Mouse (Mus musculus) kidney, embryonic 15.5 days (tissue): ENCODE results near the gene Ndufb8. TPM values are rescaled to one million over a fixed set of nuclear protein-coding genes. Genes with fewer than 3 reads are reported as not detected.
A peak's percentile ranks its signal among the peaks of the same experiment; 100 is the strongest.

Experiments
- ATAC-seq: fragments of 200-750 bp; cut with Nextera tagmentation; replicated peaks from 2 replicates; pipeline ENCODE4 v1.8.0; 2017; ENCODE audit warnings: moderate TSS enrichment; ENCODE audit not compliant: low FRiP score
- H3K27ac ChIP-seq: fragments of 300-500 bp; sonication (generic); 2 replicates; pipeline ENCODE4 v1.5.1; 2015; ENCODE audit warnings: mild to moderate bottlenecking, inconsistent platforms
- H3K27me3 ChIP-seq: fragments of 300-500 bp; sonication (generic); 2 replicates; pipeline ENCODE4 v1.6.1; 2015; ENCODE audit warnings: inconsistent platforms
- H3K36me3 ChIP-seq: fragments of 300-500 bp; sonication (generic); 2 replicates; pipeline ENCODE4 v1.6.1; 2015; ENCODE audit warnings: inconsistent platforms
- H3K4me1 ChIP-seq: fragments of 300-500 bp; sonication (generic); 2 replicates; pipeline ENCODE4 v1.6.1; 2015; ENCODE audit warnings: inconsistent platforms
- H3K4me2 ChIP-seq: fragments of 300-500 bp; sonication (generic); 2 replicates; pipeline ENCODE4 v1.6.1; 2015; ENCODE audit warnings: moderate library complexity, mild to moderate bottlenecking, inconsistent platforms
- H3K4me3 ChIP-seq: fragments of 300-500 bp; sonication (generic); replicated peaks from 2 replicates; pipeline ENCODE4 v1.5.1; 2015; ENCODE audit warnings: mild to moderate bottlenecking, inconsistent platforms
- H3K9ac ChIP-seq: fragments of 300-500 bp; sonication (generic); 2 replicates; pipeline ENCODE4 v1.6.1; 2015; ENCODE audit warnings: mild to moderate bottlenecking, inconsistent platforms
- H3K9me3 ChIP-seq: fragments of 300-500 bp; sonication (generic); replicated peaks from 2 replicates; pipeline ENCODE4 v1.6.1; 2016; ENCODE audit warnings: inconsistent platforms
- WGBS: fragments of 180-500 bp; shearing (Covaris S2); methylation state at CpG from one replicate; pipeline ENCODE4 v1.1.7; 2015; ENCODE audit warnings: mixed read lengths; 5-methylcytosine and 5-hydroxymethylcytosine counted together
- polyA plus RNA-seq: library from polyadenylated mRNA; unstranded; fragments of >200 nt; fragmentation: Nextera tagmentation; extraction: Ambion mirVana; gene quantifications from 2 replicates; pipeline ENCODE4 v1.2.1, GENCODE M21; 2015

The Ndufb8 gene
- polyA plus RNA-seq, 1 experiment from 2014 or later: 599 TPM

DNA sequence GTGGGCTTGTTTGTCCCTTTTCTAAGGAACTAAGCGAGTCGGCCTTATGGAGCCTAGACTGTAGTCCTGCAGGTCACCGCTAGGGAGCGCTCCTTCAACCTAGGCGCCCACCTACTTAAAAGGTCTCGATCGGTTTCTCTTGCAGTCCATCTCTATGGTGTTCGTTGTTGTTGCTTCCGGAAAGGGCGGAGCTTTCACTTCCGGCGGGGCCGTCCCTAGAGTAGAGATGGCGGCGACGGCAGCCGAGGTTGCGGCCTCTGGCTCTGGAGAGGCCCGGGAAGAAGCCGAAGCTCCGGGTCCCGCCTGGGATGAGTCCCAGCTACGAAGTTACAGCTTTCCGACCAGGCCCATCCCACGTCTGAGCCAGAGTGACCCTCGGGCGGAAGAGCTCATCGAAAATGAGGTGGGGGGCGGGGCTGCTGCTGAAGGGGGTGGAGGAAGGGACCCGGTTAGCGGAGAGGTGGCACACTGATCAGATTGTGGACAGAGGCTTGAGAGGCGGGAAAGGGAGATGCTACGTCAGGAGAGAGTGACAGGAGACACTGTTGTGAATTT is 7.5 kb upstream of the Ndufb8 start, which contains the start of gene Hif1an:
Gene Hif1an, plus strand, starts transcription at position 199 of the 555 bp plus-strand sequence.
- Histone ChIP-seq H3K9me3 (no peaks in the 10 kb centered on the region), H3K27ac (peak within 1 kb of the TSS; percentile 87), H3K4me3 (peak within 1 kb of the TSS; percentile 86), H3K9ac (peak within 1 kb of the TSS; percentile 76), H3K4me1 (peaks cover 16% of the 10 kb centered on the region), H3K4me2 (peak within 1 kb of the TSS; percentile 79), H3K36me3 (peaks cover 35% of the 10 kb centered on the region), H3K27me3 (0 out of 2 replicates have a peak, but pooled peaks cover 13% of the 10 kb centered on the region)
- under 1% methylated on average over 33 of the region's 33 CpGs for WGBS
- peak; percentile 97 for ATAC-seq

- peak; percentile 12; the same call in 1 of the 2 replicates for ATAC-seq
- peak overlapping the region; percentile 71 for H3K27ac ChIP-seq
Observed at GRCm38 (mm10) chr19:44554490-44554860, 765 bp downstream of the Ndufb8 start.

GRCm38 (mm10) chr19:44553286-44553685 is 2.0 kb downstream of the Ndufb8 start:
- 86% methylated on average over 4 of the region's 4 CpGs for WGBS
- no peak overlapping the region for H3K27ac ChIP-seq
- H3K9ac ChIP-seq: no peak overlapping the region
- ATAC-seq: no peak
- H3K4me3 ChIP-seq: peak overlapping the region; percentile 87; the same call in 1 of the 2 replicates
- peaks cover 25% of the 10 kb centered on the region for H3K4me1 ChIP-seq
- H3K36me3 ChIP-seq: peaks cover 53% of the 10 kb centered on the region
- H3K4me2 ChIP-seq: peak overlapping the region; percentile 87
- no peaks in the 10 kb centered on the region for H3K9me3 ChIP-seq
- H3K27me3 ChIP-seq: 0 out of 2 replicates have a peak, but pooled peaks cover 7% of the 10 kb centered on the region

More at GRCm38 (mm10) chr19:44554490-44554860, 765 bp downstream of the Ndufb8 start:
- H3K9me3 ChIP-seq: no peaks in the 10 kb centered on the region
- 2% methylated on average over 8 of the region's 8 CpGs for WGBS
- peak overlapping the region; percentile 87 for H3K4me3 ChIP-seq
- H3K9ac ChIP-seq: peak overlapping the region; percentile 88
- H3K4me2 ChIP-seq: peak overlapping the region; percentile 87
- peaks cover 42% of the 10 kb centered on the region for H3K36me3 ChIP-seq
- H3K4me1 ChIP-seq: peaks cover 25% of the 10 kb centered on the region
- 0 out of 2 replicates have a peak, but pooled peaks cover 15% of the 10 kb centered on the region for H3K27me3 ChIP-seq

DNA sequence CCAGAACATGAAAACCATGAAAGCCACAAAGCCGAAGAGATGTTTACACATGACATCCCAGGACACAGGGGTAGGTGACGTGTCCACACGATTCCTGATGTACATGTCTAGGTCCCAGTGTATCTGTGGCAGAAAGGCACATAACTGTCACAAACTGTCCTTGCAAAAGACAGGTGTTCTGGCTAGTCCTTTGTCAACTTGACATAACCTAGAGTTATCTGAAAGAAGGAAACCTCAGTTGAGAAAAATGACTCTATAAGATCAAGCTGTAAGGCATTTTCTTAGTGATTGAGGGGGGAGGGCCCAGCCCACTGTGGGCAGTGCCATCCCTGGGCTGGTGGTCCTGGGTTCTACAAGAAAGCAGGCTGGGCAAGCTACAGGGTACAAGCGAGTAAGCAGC is 2.5 kb downstream of the Ndufb8 start, which contains the start of gene Gm20538:
Gene Gm20538, minus strand, starts transcription at position 101 of the 400 bp plus-strand sequence.
- Histone ChIP-seq H3K9ac (no peak within 1 kb of the TSS), H3K27me3 (0 out of 2 replicates have a peak, but pooled peaks cover 1% of the 10 kb centered on the region), H3K4me1 (peaks cover 25% of the 10 kb centered on the region), H3K4me2 (peak within 1 kb of the TSS; percentile 87), H3K9me3 (no peaks in the 10 kb centered on the region), H3K36me3 (peaks cover 59% of the 10 kb centered on the region), H3K4me3 (peak within 1 kb of the TSS; percentile 87; the same call in 1 of the 2 replicates), H3K27ac (no peak within 1 kb of the TSS)
- 94% methylated on average over 4 of the region's 4 CpGs for WGBS
- no peak for ATAC-seq

DNA sequence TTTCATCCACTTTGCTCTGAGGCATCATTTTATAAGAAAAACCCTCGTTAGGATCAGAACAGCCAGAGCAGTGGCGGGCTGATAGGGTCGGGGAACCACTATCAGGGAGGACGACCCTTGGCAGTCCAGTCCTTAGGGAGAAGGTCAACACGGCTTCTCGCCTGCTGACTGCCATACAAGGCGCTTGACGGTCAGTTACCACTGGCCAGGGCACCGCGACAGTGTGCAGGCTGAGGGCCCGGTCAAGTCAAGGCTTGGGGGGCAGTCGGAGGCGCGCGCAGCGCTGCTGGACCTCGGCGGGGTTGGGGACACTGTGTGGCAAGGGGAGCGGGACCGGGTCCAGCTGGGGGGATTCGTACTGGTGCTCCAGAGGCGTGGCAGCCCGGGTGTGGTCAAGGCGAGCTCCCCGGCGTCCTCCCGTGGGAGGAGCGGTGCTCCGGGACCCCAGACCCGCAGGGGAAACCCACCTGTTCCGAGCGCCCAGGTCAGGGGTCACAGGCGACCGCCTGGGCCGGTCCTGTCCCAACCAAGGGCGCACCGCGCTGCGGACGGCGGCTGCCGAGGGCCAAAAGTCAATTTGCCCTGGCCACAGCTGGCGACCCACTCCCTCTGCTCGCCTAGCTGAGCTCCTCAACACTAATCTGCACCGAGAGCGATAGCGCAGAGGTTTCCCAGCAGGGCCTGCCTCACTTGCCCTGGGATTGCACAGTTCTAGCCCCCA is 9.8 kb downstream of the Ndufb8 start, which contains the start of gene Sec31b:
Gene Sec31b, minus strand, starts transcription at position 544 of the 721 bp plus-strand sequence.
- no peak within 1 kb of the TSS for H3K27ac ChIP-seq
- H3K36me3 ChIP-seq: peaks cover 30% of the 10 kb centered on the region
- peak; percentile 66 for ATAC-seq
- peak within 1 kb of the TSS; percentile 54 for H3K9ac ChIP-seq
- H3K27me3 ChIP-seq: peaks cover 20% of the 10 kb centered on the region
- H3K9me3 ChIP-seq: peaks cover 7% of the 10 kb centered on the region; the same call in 1 of the 2 replicates
- H3K4me3 ChIP-seq: peak within 1 kb of the TSS; percentile 57
- H3K4me1 ChIP-seq: peaks cover 13% of the 10 kb centered on the region
- H3K4me2 ChIP-seq: peak within 1 kb of the TSS; percentile 91
- under 1% methylated on average over 47 of the region's 47 CpGs for WGBS

- Histone ChIP-seq H3K27me3 (peaks cover 20% of the 10 kb centered on the region), H3K4me1 (peaks cover 8% of the 10 kb centered on the region), H3K4me3 (peak overlapping the region; percentile 57), H3K36me3 (peaks cover 23% of the 10 kb centered on the region), H3K9ac (no peak overlapping the region), H3K27ac (no peak overlapping the region), H3K4me2 (peak overlapping the region; percentile 91), H3K9me3 (peaks cover 11% of the 10 kb centered on the region; the same call in 1 of the 2 replicates)
- 2% methylated on average over 13 of the region's 13 CpGs for WGBS
- ATAC-seq: no peak
Observed at GRCm38 (mm10) chr19:44544775-44545174, 10.5 kb downstream of the Ndufb8 start.

GRCm38 (mm10) chr19:44544372-44544771 is 10.9 kb downstream of the Ndufb8 start:
- H3K27me3 ChIP-seq: peaks cover 20% of the 10 kb centered on the region
- ATAC-seq: no peak
- no peak overlapping the region for H3K4me3 ChIP-seq
- peaks cover 19% of the 10 kb centered on the region for H3K36me3 ChIP-seq
- H3K4me1 ChIP-seq: peaks cover 8% of the 10 kb centered on the region
- WGBS: 70% methylated on average over 10 of the region's 10 CpGs
- H3K9me3 ChIP-seq: peaks cover 11% of the 10 kb centered on the region; the same call in 1 of the 2 replicates
- no peak overlapping the region for H3K27ac ChIP-seq
- H3K4me2 ChIP-seq: 0 out of 2 replicates have a peak overlapping the region, but pooled peaks have one; percentile 91
- H3K9ac ChIP-seq: no peak overlapping the region

- H3K4me3 ChIP-seq: no peak overlapping the region
Observed at GRCm38 (mm10) chr19:44542694-44543178, 12.5 kb downstream of the Ndufb8 start.

DNA sequence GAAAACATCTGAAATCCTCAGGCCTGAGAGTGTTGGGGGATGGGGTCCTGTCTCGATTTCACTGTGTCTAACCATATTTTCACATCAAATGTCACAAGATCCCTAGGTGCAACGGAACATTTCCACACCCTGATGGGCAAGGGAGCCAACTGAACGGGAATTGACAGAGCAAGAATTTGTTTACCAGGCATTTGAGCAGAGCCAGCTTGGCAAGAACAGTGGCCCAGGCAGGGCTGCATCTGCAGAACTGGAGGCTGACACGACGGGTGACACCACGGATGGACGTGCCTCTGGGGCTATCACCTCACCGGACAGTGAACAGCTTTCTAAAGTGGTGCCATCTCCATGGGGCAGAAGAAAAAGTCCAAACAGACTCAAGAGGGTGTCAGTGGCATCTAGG is 17.8 kb downstream of the Ndufb8 start:
- WGBS: 69% methylated on average over 8 of the region's 8 CpGs
- H3K9me3 ChIP-seq: peaks cover 11% of the 10 kb centered on the region; the same call in 1 of the 2 replicates
- H3K9ac ChIP-seq: no peak overlapping the region

More at GRCm38 (mm10) chr19:44542694-44543178, 12.5 kb downstream of the Ndufb8 start:
- Histone ChIP-seq H3K9ac (no peak overlapping the region), H3K27ac (no peak overlapping the region), H3K36me3 (peaks cover 2% of the 10 kb centered on the region), H3K4me1 (peaks cover 8% of the 10 kb centered on the region), H3K4me2 (no peak overlapping the region), H3K9me3 (peaks cover 11% of the 10 kb centered on the region; the same call in 1 of the 2 replicates), H3K27me3 (peaks cover 20% of the 10 kb centered on the region)
- no peak for ATAC-seq
- 86% methylated on average over 8 of the region's 8 CpGs for WGBS

DNA sequence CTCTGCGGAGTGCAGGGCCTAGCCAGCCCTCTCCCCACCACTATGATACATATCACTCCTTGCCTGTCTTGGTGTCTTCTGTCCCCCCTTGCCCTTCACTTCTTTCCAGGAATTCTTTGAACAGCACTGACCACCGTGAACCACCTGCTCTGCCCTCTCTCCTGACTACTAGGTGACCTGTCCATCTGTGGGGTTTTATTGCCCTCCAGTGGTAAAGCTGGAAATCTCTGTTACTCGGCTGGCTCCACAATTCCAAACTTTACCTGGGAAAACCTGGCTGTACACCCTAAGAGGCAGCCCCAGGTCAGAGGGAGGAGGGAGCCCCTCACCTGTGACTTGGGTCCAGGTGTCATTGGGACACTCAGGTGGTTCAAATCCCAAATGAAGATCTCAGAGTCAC is 19.9 kb downstream of the Ndufb8 start:
- Histone ChIP-seq H3K36me3 (no peaks in the 10 kb centered on the region), H3K4me2 (no peak overlapping the region), H3K4me1 (no peaks in the 10 kb centered on the region), H3K9me3 (peaks cover 3% of the 10 kb centered on the region; the same call in 1 of the 2 replicates), H3K4me3 (no peak overlapping the region), H3K9ac (no peak overlapping the region), H3K27ac (no peak overlapping the region), H3K27me3 (no peaks in the 10 kb centered on the region; the same call in none of the 2 replicates)
- ATAC-seq: 0 out of 2 replicates have a peak, but pooled peaks have one; percentile 29
- 30% methylated on average over 3 of the region's 3 CpGs for WGBS

More for the DNA sequence above, 17.8 kb downstream of the Ndufb8 start:
- H3K4me3 ChIP-seq: no peak overlapping the region
- no peaks in the 10 kb centered on the region for H3K36me3 ChIP-seq
- no peak for ATAC-seq
- H3K4me2 ChIP-seq: no peak overlapping the region
- H3K27me3 ChIP-seq: no peaks in the 10 kb centered on the region
- H3K27ac ChIP-seq: no peak overlapping the region
- H3K4me1 ChIP-seq: no peaks in the 10 kb centered on the region

- Histone ChIP-seq H3K4me3 (no peak overlapping the region), H3K4me2 (no peak overlapping the region), H3K36me3 (no peaks in the 10 kb centered on the region), H3K27me3 (no peaks in the 10 kb centered on the region; the same call in none of the 2 replicates), H3K27ac (no peak overlapping the region), H3K9ac (no peak overlapping the region), H3K4me1 (no peaks in the 10 kb centered on the region), H3K9me3 (no peaks in the 10 kb centered on the region)
- WGBS: 79% methylated on average over 6 of the region's 6 CpGs
- no peak for ATAC-seq
Observed at GRCm38 (mm10) chr19:44530018-44530417, 25.2 kb downstream of the Ndufb8 start.
